Mouse (Mus musculus): ENCODE results near the gene Prickle4. TPM values are rescaled to one million over a fixed set of nuclear protein-coding genes. Genes with fewer than 3 reads are reported as not detected.
"Not testable (repeated sequence)": the region's sequence is repeated elsewhere in the genome, so short reads cannot be mapped to it uniquely, and the experiment has no call there.

The Prickle4 gene
- total RNA-seq, 2 experiments from 2014 or later, result not detected

- ATAC-seq (ENCODE audit: poor library complexity, severe bottlenecking), result no peak
Observed at GRCm38 (mm10) chr17:47672311-47673111, 22.0 kb downstream of the Prickle4 start.

DNA sequence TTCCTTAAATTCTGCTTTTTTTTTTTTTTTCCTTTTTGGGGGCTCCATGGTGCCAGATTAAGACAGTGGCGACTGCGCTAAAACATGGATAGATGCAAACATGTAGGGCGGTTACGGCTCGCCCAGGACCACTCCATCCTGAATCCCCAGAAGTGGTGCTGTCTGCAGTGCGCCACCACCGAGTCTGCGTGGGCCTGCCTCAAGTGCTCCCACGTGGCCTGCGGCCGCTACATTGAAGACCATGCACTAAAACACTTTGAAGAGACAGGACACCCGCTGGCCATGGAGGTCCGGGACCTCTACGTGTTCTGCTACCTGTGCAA is 22.6 kb downstream of the Prickle4 start:
- no peak for ATAC-seq (ENCODE audit: poor library complexity, severe bottlenecking)

DNA sequence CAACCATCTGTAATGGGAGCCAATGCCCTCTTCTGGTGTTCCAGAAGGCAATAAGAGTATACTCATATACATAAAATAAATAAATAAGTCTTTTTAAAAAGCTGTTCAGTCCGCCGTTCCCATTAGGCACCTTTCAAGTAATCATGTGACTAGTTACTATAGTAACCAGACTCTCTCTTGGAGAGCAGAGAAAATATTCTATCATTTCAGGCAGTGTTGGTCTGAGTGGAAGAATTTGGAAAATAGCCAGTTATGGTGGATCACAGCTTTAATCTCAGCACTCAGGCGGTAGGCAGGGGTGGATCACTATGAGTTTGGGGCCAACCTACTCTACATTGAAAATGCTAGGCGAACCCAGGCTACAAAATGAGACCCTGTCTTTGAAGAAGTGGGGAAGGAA is 25.4 kb downstream of the Prickle4 start:
- ATAC-seq (ENCODE audit: poor library complexity, severe bottlenecking), result no peak

DNA sequence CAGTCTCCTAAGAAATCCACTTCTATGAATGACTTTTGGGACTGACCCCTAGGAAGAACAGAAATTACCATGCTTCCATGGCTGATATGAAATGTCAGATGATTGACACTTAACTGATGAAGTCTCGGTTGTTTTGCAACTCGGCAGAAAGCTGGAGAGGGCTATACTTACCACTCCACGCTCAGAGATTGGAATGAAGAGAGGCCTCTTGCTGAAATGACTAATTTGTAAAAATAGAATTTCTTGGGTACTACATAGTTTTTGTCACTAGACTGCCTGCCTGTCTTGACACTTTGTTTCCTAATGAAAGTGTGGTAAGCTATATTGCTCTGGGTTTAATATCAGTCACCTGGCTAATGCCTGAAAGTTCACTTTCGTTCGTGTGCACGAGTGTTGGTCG is 30.1 kb downstream of the Prickle4 start:
- no peak for ATAC-seq (ENCODE audit: poor library complexity, severe bottlenecking)

GRCm38 (mm10) chr17:47663009-47663713 is 31.4 kb downstream of the Prickle4 start:
- ATAC-seq (ENCODE audit: poor library complexity, severe bottlenecking), result no peak

DNA sequence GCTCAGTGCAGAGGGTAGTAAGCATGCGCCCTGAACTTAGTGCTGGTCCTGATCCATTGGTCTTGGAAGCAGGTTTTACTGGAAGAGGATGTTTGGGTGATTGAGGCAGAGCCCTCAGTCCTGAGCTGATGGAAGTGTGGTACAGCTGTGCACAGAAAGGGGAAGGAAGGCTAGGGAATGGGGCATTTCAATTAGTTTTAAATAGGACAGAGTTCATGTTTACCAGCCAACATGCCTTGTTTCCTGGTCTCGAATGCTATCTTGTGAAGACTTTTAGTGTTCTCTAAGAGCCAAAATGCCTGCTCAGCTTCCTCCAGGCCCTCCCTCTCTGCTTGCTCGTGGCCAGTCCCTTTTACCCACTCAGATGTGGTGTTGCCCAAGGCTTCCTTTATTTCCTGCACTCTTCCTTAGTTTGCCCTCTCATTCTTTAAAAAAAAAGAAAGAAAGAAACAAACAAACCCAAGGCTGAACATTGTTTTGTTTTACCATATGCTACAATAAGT is 35.7 kb downstream of the Prickle4 start:
- no peak for ATAC-seq (ENCODE audit: poor library complexity, severe bottlenecking)

DNA sequence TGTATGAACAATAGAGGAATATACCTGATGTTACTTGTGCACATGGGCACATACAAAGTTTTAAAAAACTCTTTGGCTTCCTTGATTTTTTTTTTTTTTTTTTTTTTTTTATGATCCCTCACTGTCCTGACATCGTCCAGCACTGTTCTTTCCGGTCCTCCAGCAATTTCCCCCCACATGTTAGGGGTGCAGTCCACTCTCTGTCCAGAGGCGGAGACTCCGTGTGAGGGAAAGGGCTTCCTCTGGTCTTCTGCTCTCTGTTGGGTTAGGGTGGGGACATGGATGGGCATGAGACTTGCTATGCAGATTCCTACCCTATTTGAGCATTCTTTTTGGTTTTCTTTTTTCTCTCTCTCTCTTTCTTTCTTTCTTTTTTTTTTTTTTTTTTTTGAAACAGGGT is 36.6 kb downstream of the Prickle4 start:
- ATAC-seq (ENCODE audit: poor library complexity, severe bottlenecking), result no peak

- ATAC-seq (ENCODE audit: poor library complexity, severe bottlenecking), result no peak
Observed at GRCm38 (mm10) chr17:47655697-47656096, 38.8 kb downstream of the Prickle4 start.

- not testable (repeated sequence) for ATAC-seq (ENCODE audit: poor library complexity, severe bottlenecking)
Observed at GRCm38 (mm10) chr17:47654346-47654745, 40.2 kb downstream of the Prickle4 start.

- ATAC-seq (ENCODE audit: poor library complexity, severe bottlenecking), result no peak
Observed at GRCm38 (mm10) chr17:47651953-47652352, 42.6 kb downstream of the Prickle4 start.

- ATAC-seq (ENCODE audit: poor library complexity, severe bottlenecking), result no peak
Observed at GRCm38 (mm10) chr17:47648966-47649365, 45.6 kb downstream of the Prickle4 start.

- ATAC-seq (ENCODE audit: poor library complexity, severe bottlenecking), result peak; percentile 89
Observed at GRCm38 (mm10) chr17:47646683-47647082, 47.9 kb downstream of the Prickle4 start.

GRCm38 (mm10) chr17:47642992-47643391 is 51.5 kb downstream of the Prickle4 start:
- ATAC-seq (ENCODE audit: poor library complexity, severe bottlenecking), result no peak

Other genes with a start within 250 kb of the Prickle4 start
- gene Taf8, start 192.4 kb downstream of the Prickle4 start, total RNA-seq (2015), result 16.3 and 19.3 TPM in 2 replicates
- 44.0 and 57.5 TPM in 2 replicates for gene Taf8, start 192.4 kb downstream of the Prickle4 start, total RNA-seq (2017)
- gene Ccnd3, start 189.7 kb downstream of the Prickle4 start, total RNA-seq (2015), result 315 and 324 TPM in 2 replicates
- gene Ccnd3, start 189.7 kb downstream of the Prickle4 start, total RNA-seq (2017), result 155 and 184 TPM in 2 replicates
- 4.8 and 5.6 TPM in 2 replicates for gene Bysl, start 83.2 kb downstream of the Prickle4 start, total RNA-seq (2015)
- 6.4 and 7.3 TPM in 2 replicates for gene Bysl, start 83.2 kb downstream of the Prickle4 start, total RNA-seq (2017)
- 17.2 and 18.2 TPM in 2 replicates for gene Med20, start 83.2 kb downstream of the Prickle4 start, total RNA-seq (2015)
- gene Med20, start 83.2 kb downstream of the Prickle4 start, total RNA-seq (2017), result 32.2 and 33.8 TPM in 2 replicates
- gene Gm20517, start 83.1 kb downstream of the Prickle4 start, total RNA-seq (2015), result 0.49 and 2.4 TPM in 2 replicates
- 1.7 and 2.3 TPM in 2 replicates for gene Gm20517, start 83.1 kb downstream of the Prickle4 start, total RNA-seq (2017)
- gene Usp49, start 64.0 kb downstream of the Prickle4 start, total RNA-seq (2015), result 3.9 and 5.1 TPM in 2 replicates
- 4.2 and 5.3 TPM in 2 replicates for gene Usp49, start 64.0 kb downstream of the Prickle4 start, total RNA-seq (2017)
- gene Tomm6, start 6.3 kb downstream of the Prickle4 start, total RNA-seq (2015), result 142 and 150 TPM in 2 replicates
- 38.6 and 44.1 TPM in 2 replicates for gene Tomm6, start 6.3 kb downstream of the Prickle4 start, total RNA-seq (2017)
- gene Frs3, start 5.7 kb downstream of the Prickle4 start, total RNA-seq (2015), result 0.71 TPM in 1 of 2 replicates, not detected in the other
- gene Frs3, start 5.7 kb downstream of the Prickle4 start, total RNA-seq (2017), result 0.12 and 0.15 TPM in 2 replicates
- not detected in 2 replicates for gene Gm21981, start 281 bp downstream of the Prickle4 start, total RNA-seq (2015)
- not detected in 2 replicates for gene Gm21981, start 281 bp downstream of the Prickle4 start, total RNA-seq (2017)
- gene Pgc, start 32.1 kb upstream of the Prickle4 start, total RNA-seq (2015), result not detected in 2 replicates
- not detected in 2 replicates for gene Pgc, start 32.1 kb upstream of the Prickle4 start, total RNA-seq (2017)
- 31.0 and 31.7 TPM in 2 replicates for gene Tfeb, start 42.3 kb upstream of the Prickle4 start, total RNA-seq (2015)
- gene Tfeb, start 42.3 kb upstream of the Prickle4 start, total RNA-seq (2017), result 38.5 and 39.9 TPM in 2 replicates
- not detected in 2 replicates for gene Mdfi, start 140.0 kb upstream of the Prickle4 start, total RNA-seq (2015)
- not detected in 2 replicates for gene Mdfi, start 140.0 kb upstream of the Prickle4 start, total RNA-seq (2017)
- 7.1 and 8.8 TPM in 2 replicates for gene Foxp4, start 229.9 kb upstream of the Prickle4 start, total RNA-seq (2015)
- gene Foxp4, start 229.9 kb upstream of the Prickle4 start, total RNA-seq (2017), result 1.1 and 2.2 TPM in 2 replicates